Mouse (Mus musculus): Measurements from ENCODE around the gene Gm26620.

The Gm26620 gene

GRCm38 (mm10) chr1:170868905-170869283, 16.0 kb upstream of the Gm26620 start:
- DNase-seq (ENCODE audit: extremely low spot score, low spot score), result no peak

- DNase-seq (ENCODE audit: extremely low spot score, low spot score), result no peak
These were observed 13.5 kb upstream of the Gm26620 start for GRCm38 (mm10) chr1:170871402-170871801.

GRCm38 (mm10) chr1:170871961-170872360, 12.9 kb upstream of the Gm26620 start:
- DNase-seq (ENCODE audit: extremely low spot score, low spot score), result no peak

DNA sequence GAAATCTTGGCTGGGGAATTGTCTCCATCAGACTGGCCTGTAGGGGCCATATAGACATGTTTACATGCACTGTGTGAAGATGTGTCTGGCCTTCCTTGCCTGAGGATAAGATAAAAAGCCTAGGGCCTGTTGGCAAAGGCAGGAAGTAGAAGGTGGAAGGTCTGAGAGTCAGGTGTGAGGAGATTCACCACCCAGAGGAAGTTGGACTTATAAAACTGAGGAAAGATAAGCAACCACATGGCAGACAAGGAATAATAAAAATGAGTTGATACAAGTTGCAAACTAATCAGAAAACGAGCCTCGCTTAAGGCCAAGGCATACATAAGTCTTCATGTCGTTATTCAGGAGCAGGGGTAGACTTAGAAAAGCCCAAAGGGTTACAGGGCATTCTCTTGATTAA, 9.2 kb upstream of the Gm26620 start:
- DNase-seq (ENCODE audit: extremely low spot score, low spot score), result no peak

- DNase-seq (ENCODE audit: extremely low spot score, low spot score), result no peak
These were observed 8.0 kb upstream of the Gm26620 start for GRCm38 (mm10) chr1:170876906-170877305.

DNA sequence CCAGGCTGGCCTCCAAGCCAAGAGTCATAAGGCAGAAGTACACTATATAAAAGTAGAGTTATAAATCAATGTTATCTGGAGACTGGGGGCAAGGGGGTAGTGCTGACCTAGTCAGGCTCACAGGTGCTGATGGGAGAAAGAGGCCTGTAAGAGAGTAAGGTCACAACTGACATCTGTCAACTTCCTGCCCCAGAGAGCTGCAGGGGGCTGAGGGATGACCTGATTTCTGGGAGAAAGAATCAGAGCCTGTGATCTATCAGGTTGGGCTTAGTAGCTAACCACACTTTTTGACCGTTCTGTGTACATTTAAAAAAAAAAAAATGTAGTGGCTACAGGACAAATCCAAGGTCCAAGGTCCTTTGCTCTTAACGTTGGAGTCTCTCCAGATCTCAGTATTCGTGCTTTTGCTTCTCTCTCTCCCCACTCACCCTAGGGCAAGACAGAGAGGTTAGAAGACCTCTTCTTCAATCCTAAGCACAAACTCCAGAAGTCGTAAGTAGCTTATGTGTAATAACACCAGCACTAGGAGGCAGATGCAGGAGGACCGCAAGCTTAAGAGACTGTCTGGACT, 1.9 kb upstream of the Gm26620 start:
- DNase-seq (ENCODE audit: extremely low spot score, low spot score), result no peak

GRCm38 (mm10) chr1:170884390-170884789, 475 bp upstream of the Gm26620 start:
- no peak for DNase-seq (ENCODE audit: extremely low spot score, low spot score)

DNA sequence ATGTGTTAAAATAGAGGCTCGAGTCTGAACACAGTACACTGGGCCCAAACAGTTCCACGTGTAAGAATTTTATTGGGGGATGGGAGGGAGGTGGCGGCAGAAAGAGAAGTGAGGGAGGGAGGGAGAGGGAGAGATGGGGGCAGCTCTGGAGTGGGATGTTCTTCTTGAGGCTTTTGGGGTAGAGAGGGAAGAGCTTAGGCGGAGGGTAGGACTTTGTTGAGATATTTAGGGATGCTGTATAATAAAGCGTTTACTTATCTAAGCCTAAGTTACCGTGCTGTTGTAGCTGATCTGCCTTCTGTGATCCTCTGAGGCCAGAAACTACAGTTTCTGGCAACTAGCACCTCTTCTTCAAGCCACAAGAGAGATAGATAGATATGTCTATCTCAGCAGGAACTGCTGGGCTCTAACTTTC, 1.2 kb downstream of the Gm26620 start:
- DNase-seq (ENCODE audit: extremely low spot score, low spot score), result no peak

GRCm38 (mm10) chr1:170889310-170889709, 4.4 kb downstream of the Gm26620 start:
- DNase-seq (ENCODE audit: extremely low spot score, low spot score), result no peak

- no peak for DNase-seq (ENCODE audit: extremely low spot score, low spot score)
These were observed 6.8 kb downstream of the Gm26620 start for GRCm38 (mm10) chr1:170891646-170892045.

DNA sequence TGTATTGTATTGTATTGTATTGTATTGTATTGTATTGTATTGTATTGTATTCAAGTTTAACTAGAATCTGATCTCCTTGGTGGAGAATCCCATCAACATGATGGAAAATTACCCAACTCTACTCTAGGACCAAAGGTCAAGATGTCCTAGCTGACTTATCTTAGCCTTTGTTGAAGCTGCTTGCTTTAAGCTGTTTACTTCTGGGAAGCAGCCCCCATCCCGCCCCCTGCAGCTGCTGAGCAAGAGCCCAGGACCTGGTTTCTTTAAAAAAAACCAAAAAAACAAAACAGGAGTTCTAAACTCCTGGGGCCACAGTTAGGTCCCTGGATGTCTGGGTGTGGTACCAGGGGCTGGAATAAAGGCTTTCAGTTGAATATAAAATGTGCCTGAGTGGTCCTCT, 7.4 kb downstream of the Gm26620 start:
- DNase-seq (ENCODE audit: extremely low spot score, low spot score), result no peak

- no peak for DNase-seq (ENCODE audit: extremely low spot score, low spot score)
These were observed 10.0 kb downstream of the Gm26620 start for GRCm38 (mm10) chr1:170894603-170895602.

DNA sequence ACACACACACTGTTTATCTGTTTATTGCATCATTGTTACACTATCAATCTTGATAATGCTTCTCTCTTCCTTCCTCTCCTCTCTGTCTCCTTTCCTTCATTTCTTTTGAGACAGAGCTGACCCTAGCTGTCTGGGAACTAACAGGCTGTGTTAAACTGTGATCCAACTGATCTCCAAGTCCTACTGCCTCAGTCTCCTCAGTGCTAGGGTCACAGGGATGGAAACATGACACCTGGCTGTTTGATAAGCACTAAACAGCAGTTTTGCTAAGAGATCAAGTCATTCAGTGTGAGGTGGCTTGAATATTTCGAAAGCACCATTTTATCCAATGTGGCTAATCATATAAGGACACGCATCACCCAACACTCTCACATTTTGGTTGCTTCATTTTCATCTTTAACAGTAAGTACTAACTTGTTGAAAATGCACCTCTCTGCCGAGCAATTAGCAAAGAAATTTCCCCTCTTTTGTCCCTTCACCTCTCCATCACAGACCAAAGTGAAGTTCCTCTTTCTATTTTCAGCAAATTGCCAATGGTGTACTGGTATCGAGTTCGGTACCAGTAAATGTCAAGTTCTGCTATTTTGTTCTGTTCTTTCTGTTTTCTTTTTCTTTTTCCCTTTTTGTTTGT, 11.9 kb downstream of the Gm26620 start:
- no peak for DNase-seq (ENCODE audit: extremely low spot score, low spot score)

GRCm38 (mm10) chr1:170898413-170899075, 13.7 kb downstream of the Gm26620 start:
- DNase-seq (ENCODE audit: extremely low spot score, low spot score), result no peak

DNA sequence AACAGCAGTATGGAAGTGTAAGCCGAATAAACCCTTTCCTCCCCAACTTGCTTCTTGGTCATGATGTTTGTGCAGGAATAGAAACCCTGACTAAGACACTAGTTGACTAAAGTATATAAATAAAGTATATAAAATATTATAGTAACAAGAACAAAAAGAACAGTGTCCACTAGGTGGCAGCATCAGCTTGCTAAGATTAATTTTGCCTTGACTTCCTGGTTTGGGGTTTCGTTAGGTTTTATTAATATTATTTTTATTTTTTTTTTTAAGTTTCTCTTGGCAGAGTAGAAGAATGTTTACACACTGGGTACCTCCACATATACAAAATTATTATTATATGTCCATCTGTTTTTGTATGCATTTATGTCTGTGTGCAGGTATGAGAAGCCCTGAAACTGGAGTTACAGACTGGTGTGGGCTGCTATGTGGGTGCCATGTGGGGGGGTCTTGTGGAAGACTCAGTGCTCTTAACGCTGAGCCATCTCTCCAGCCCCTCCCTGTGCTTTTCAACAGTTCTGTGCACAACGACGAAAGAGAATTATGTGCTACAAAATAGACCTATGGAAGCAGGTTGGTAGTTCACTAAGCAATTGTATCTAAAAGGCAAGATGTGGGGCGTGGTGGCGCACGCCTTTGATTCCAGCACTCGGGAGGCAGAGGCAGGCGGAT, 16.1 kb downstream of the Gm26620 start:
- DNase-seq (ENCODE audit: extremely low spot score, low spot score), result peak; percentile 30

DNA sequence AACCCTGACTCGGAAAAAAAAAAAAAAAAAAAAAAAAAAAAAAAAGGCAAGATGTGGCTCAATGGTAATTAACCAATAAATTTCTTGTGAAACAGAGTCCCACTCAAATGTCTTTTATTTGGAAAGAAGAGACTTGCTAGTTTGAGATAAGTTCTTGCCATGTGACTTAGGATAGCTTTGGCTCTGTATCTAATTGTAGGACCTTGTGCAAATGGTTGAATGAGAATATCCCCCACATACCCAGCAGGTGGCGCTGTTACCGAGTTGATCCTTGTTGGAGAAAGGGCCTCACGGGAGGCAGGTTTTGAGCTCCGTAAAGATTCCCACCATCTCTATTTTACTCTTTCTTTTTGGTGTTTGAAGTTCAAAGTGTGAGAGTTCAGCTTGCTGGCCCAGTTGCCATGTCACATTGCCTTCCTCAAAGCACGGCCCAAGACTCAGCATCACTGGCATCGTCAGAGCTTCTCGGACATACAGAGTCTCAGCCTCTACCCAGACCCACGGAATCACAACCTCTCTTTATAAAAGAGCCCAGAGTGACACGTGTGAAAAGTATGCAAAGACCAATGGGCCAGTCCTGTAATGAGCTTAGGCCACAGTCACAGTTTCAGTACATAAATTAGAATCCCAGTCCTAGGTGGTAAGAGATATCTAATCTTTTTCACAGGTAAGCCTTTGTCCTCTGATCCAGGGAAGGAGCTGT, 16.8 kb downstream of the Gm26620 start:
- DNase-seq (ENCODE audit: extremely low spot score, low spot score), result peak; percentile 87

GRCm38 (mm10) chr1:170903485-170903884, 18.6 kb downstream of the Gm26620 start:
- DNase-seq (ENCODE audit: extremely low spot score, low spot score), result no peak

DNA sequence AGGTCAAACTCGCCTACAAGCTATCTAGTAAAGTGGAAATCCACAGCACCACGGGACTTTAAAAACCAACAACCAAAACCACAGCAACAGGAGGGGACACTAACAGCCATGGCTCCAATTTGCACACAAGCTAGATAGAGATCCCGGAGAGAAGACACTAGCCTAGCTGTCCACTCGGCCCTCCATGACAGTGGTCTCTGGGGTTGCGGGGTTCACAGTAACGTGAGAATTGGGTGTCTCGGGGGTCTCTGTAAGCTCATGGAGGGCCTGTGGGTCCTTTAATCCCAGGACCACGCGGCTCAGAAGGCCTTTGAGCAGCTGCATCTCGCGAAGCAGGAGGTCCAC, 22.2 kb downstream of the Gm26620 start:
- DNase-seq (ENCODE audit: extremely low spot score, low spot score), result no peak

DNA sequence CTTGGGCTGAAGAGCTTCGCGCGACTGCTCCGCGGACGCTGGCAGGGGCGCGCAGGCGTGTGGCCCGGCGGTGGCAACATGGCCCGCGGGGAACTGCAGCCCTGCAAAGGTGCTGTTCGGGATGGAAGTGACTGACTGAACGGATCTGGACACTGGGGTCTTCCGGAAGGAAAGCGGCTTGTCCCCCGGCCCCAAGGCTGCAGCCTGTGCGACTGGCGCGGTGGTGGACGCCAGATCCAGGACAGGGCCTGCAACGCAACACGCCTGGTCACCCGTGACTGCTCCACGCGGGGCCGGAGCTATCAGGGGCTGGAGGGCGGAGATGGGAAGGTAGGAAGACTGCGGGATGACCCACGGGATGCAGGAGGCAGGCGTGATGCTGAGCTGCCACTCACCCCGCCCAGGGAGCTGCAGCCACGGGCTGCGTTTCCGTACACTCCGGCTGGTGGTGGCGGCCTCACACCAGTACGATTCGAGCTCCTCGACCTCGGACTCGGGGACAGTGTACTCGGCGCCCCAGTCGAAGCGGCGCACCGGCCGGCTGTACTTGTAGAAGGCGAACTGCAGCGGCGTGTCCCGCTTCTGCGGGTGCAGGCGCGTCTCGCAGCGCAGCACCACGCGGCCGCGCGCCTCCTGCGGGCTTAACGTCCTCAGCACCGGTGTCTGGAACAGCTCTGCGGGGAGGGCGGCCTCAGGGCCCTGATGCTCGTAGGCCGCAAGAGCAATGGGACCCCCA, 22.8 kb downstream of the Gm26620 start:
- DNase-seq (ENCODE audit: extremely low spot score, low spot score), result peak; percentile 61

- peak; percentile 43 for DNase-seq (ENCODE audit: extremely low spot score, low spot score)
These were observed 23.5 kb downstream of the Gm26620 start for GRCm38 (mm10) chr1:170908341-170908740.

Measured in neural tube, embryonic 10.5 days (tissue).